Mouse (Mus musculus) myocyte (in vitro differentiated cells): Measurements from ENCODE around the gene Ttc7. TPM values are rescaled to one million over a fixed set of nuclear protein-coding genes. Genes with fewer than 3 reads are reported as not detected.

Experiments
- H3K27me3 ChIP-seq: one replicate; pipeline ENCODE4 v1.6.1; 2011; ENCODE audit not compliant: control insufficient read depth, insufficient read depth, insufficient read length
- H3K36me3 ChIP-seq: one replicate; pipeline ENCODE4 v1.6.1; 2011; ENCODE audit not compliant: control insufficient read depth, insufficient read depth
- H3K4me2 ChIP-seq: one replicate; pipeline ENCODE4 v1.6.1; 2011; ENCODE audit warnings: low read depth, control low read depth
- H3K4me3 ChIP-seq: one replicate; pipeline ENCODE4 v1.5.1; 2011; ENCODE audit warnings: mild to moderate bottlenecking, control low read depth, moderate library complexity
- H3K79me2 ChIP-seq: one replicate; pipeline ENCODE4 v1.6.1; 2011; ENCODE audit not compliant: control insufficient read depth, insufficient read depth
- H3ac ChIP-seq: one replicate; pipeline ENCODE4 v1.6.1; 2011; ENCODE audit not compliant: control insufficient read depth, insufficient read length
- CEBPB ChIP-seq: IDR thresholded peaks from 2 replicates; pipeline ENCODE4 v1.6.1; 2011; ENCODE audit warnings: mild to moderate bottlenecking, moderate library complexity; ENCODE audit not compliant: poor library complexity, insufficient read depth, severe bottlenecking
- E2F4 ChIP-seq: IDR thresholded peaks from one replicate; pipeline ENCODE4 v1.6.1; 2011; ENCODE audit warnings: mild to moderate bottlenecking, control low read depth, moderate library complexity; ENCODE audit not compliant: insufficient read depth
- MAX ChIP-seq: IDR thresholded peaks from one replicate; pipeline ENCODE4 v1.6.1; 2011; ENCODE audit warnings: low read depth, mild to moderate bottlenecking, control low read depth
- MYOD1 ChIP-seq, 3 experiments: IDR thresholded peaks; one replicate each; pipeline ENCODE4 v1.6.1; 2011; ENCODE audit warnings: control low read depth in 2 of 3, low read depth in 2 of 3, mild to moderate bottlenecking in 2 of 3, moderate library complexity in 1 of 3; ENCODE audit not compliant: insufficient read length in 2 of 3, control insufficient read depth in 1 of 3
- MYOG ChIP-seq, 3 experiments: IDR thresholded peaks; one replicate each; pipeline ENCODE4 v1.6.1; 2011; ENCODE audit warnings: control low read depth in 2 of 3, low read depth in 2 of 3, mild to moderate bottlenecking in 2 of 3; ENCODE audit not compliant: insufficient read length in 2 of 3, control insufficient read depth in 1 of 3, insufficient read depth in 1 of 3
- POLR2A ChIP-seq: IDR thresholded peaks from one replicate; pipeline ENCODE4 v1.6.1; 2011; ENCODE audit warnings: low read depth, mild to moderate bottlenecking, control low read depth, moderate library complexity; ENCODE audit not compliant: insufficient read length
- POLR2AphosphoS2 ChIP-seq: IDR thresholded peaks from one replicate; pipeline ENCODE4 v1.6.1; 2011; ENCODE audit warnings: low read depth, control low read depth; ENCODE audit not compliant: insufficient read length
- REST ChIP-seq: IDR thresholded peaks from one replicate; pipeline ENCODE4 v1.6.1; 2011; ENCODE audit warnings: mild to moderate bottlenecking, control low read depth, moderate library complexity; ENCODE audit not compliant: insufficient read depth, insufficient read length
- SRF ChIP-seq: IDR thresholded peaks from one replicate; pipeline ENCODE4 v1.6.1; 2011; ENCODE audit warnings: low read depth; ENCODE audit not compliant: control insufficient read depth, insufficient read length
- TCF12 ChIP-seq: IDR thresholded peaks from one replicate; pipeline ENCODE4 v1.6.1; 2011; ENCODE audit warnings: mild to moderate bottlenecking, control low read depth; ENCODE audit not compliant: poor library complexity, insufficient read depth, severe bottlenecking
- TCF3 ChIP-seq: IDR thresholded peaks from one replicate; pipeline ENCODE4 v1.6.1; 2011; ENCODE audit warnings: low read depth, control low read depth; ENCODE audit not compliant: insufficient read length
- USF1 ChIP-seq: IDR thresholded peaks from one replicate; pipeline ENCODE4 v1.6.1; 2011; ENCODE audit warnings: low read depth, mild to moderate bottlenecking, control low read depth, moderate library complexity
- polyA plus RNA-seq: library from polyadenylated mRNA; unstranded; fragments of >200 nt; fragmentation: generic; extraction: Trizol; gene quantifications from one replicate; pipeline ENCODE4 v1.2.1, GENCODE M21; 2012; ENCODE audit warnings: missing spikeins

The Ttc7 gene
- polyA plus RNA-seq, 1 experiment = 15.2 TPM

GRCm38 (mm10) chr17:87328177-87328768 lies 45.6 kb downstream of the Ttc7 start:
- Histone ChIP-seq H3ac (no peak overlapping the region), H3K36me3 (no peaks in the 10 kb centered on the region), H3K27me3 (no peaks in the 10 kb centered on the region), H3K79me2 (no peaks in the 10 kb centered on the region), H3K4me3 (no peak overlapping the region), H3K4me2 (no peak overlapping the region)
- no peak for TF ChIP-seq REST
- TF ChIP-seq USF1 = no peak
- no peak for TF ChIP-seq POLR2AphosphoS2
- TF ChIP-seq SRF = no peak
- no peak for TF ChIP-seq MAX
- TF ChIP-seq POLR2A = no peak
- no peak for TF ChIP-seq TCF12

GRCm38 (mm10) chr17:87329144-87329700 lies 46.5 kb downstream of the Ttc7 start:
- no peaks in the 10 kb centered on the region for H3K36me3 ChIP-seq
- no peak overlapping the region for H3K4me2 ChIP-seq
- TF ChIP-seq CEBPB = no peak
- H3ac ChIP-seq = no peak overlapping the region
- H3K27me3 ChIP-seq = no peaks in the 10 kb centered on the region
- H3K4me3 ChIP-seq = no peak overlapping the region
- no peaks in the 10 kb centered on the region for H3K79me2 ChIP-seq

GRCm38 (mm10) chr17:87330250-87330920 lies 47.7 kb downstream of the Ttc7 start:
- H3ac ChIP-seq = no peak overlapping the region
- H3K4me3 ChIP-seq = no peak overlapping the region
- no peaks in the 10 kb centered on the region for H3K36me3 ChIP-seq
- no peaks in the 10 kb centered on the region for H3K79me2 ChIP-seq
- TF ChIP-seq TCF12 (no peak), MAX (no peak), POLR2A (no peak), POLR2AphosphoS2 (no peak)
- H3K27me3 ChIP-seq = no peaks in the 10 kb centered on the region
- no peak overlapping the region for H3K4me2 ChIP-seq

- Histone ChIP-seq H3K27me3 (no peaks in the 10 kb centered on the region), H3K4me3 (no peak overlapping the region), H3K4me2 (no peak overlapping the region), H3K79me2 (no peaks in the 10 kb centered on the region), H3K36me3 (no peaks in the 10 kb centered on the region), H3ac (no peak overlapping the region)
- TF ChIP-seq MYOG (IDR thresholded peaks at IDR 0.05; ENCODE audit: control insufficient read depth in 1 of 3, insufficient read depth in 1 of 3, insufficient read length in 2 of 3, low read depth in 2 of 3) (no peak), CEBPB (no peak), MAX (no peak), TCF3 (no peak), E2F4 (no peak), SRF (no peak), REST (no peak), USF1 (no peak), MYOD1 (IDR thresholded peaks at IDR 0.05; ENCODE audit: control insufficient read depth in 1 of 3, insufficient read length in 2 of 3, low read depth in 2 of 3) (no peak), POLR2AphosphoS2 (no peak)
Observed at GRCm38 (mm10) chr17:87330921-87331291, 48.2 kb downstream of the Ttc7 start.

- Histone ChIP-seq H3ac (no peak overlapping the region), H3K4me2 (no peak overlapping the region), H3K27me3 (no peaks in the 10 kb centered on the region), H3K4me3 (no peak overlapping the region), H3K79me2 (no peaks in the 10 kb centered on the region), H3K36me3 (no peaks in the 10 kb centered on the region)
- TF ChIP-seq MYOD1 (IDR thresholded peaks at IDR 0.05; ENCODE audit: control insufficient read depth in 1 of 3, insufficient read length in 2 of 3, low read depth in 2 of 3) (no peak), USF1 (no peak), TCF3 (no peak), REST (no peak), E2F4 (no peak), TCF12 (no peak), MAX (no peak), MYOG (IDR thresholded peaks at IDR 0.05; ENCODE audit: control insufficient read depth in 1 of 3, insufficient read depth in 1 of 3, insufficient read length in 2 of 3, low read depth in 2 of 3) (no peak), CEBPB (no peak), POLR2AphosphoS2 (no peak), SRF (no peak), POLR2A (no peak)
Observed at GRCm38 (mm10) chr17:87331336-87332141, 48.9 kb downstream of the Ttc7 start.
